Mouse (Mus musculus): ENCODE data around the gene Hist1h4h. TPM values are rescaled to one million over a fixed set of nuclear protein-coding genes. Genes with fewer than 3 reads are reported as not detected.

The Hist1h4h gene
- polyA plus RNA-seq, 1 experiment from 2014 or later = 6.2 TPM

Other genes with a start within 250 kb of the Hist1h4h start
- gene Zfp322a, start 161.8 kb upstream of the Hist1h4h start, polyA plus RNA-seq (2017; shearing (Covaris generic)) = 10.4 TPM
- gene Abt1, start 107.2 kb upstream of the Hist1h4h start, polyA plus RNA-seq (2017; shearing (Covaris generic)) = 18.0 TPM
- not detected for gene Btn1a1, start 65.1 kb upstream of the Hist1h4h start, polyA plus RNA-seq (2017; shearing (Covaris generic))
- not detected for gene Btn2a2, start 42.2 kb upstream of the Hist1h4h start, polyA plus RNA-seq (2017; shearing (Covaris generic))
- gene Hist1h2af, start 2.9 kb downstream of the Hist1h4h start, polyA plus RNA-seq (2017; shearing (Covaris generic)) = not detected
- gene Hist1h3g, start 4.4 kb downstream of the Hist1h4h start, polyA plus RNA-seq (2017; shearing (Covaris generic)) = not detected
- 0.42 TPM for gene Hist1h2bh, start 12.3 kb downstream of the Hist1h4h start, polyA plus RNA-seq (2017; shearing (Covaris generic))
- gene Hist1h3f, start 13.0 kb downstream of the Hist1h4h start, polyA plus RNA-seq (2017; shearing (Covaris generic)) = 1.5 TPM
- gene Hist1h4f, start 20.6 kb downstream of the Hist1h4h start, polyA plus RNA-seq (2017; shearing (Covaris generic)) = not detected
- 0.37 TPM for gene Hist1h1d, start 22.2 kb downstream of the Hist1h4h start, polyA plus RNA-seq (2017; shearing (Covaris generic))
- gene Hist1h3e, start 31.3 kb downstream of the Hist1h4h start, polyA plus RNA-seq (2017; shearing (Covaris generic)) = 5.2 TPM
- gene Hist1h2ae, start 40.2 kb downstream of the Hist1h4h start, polyA plus RNA-seq (2017; shearing (Covaris generic)) = 1.9 TPM
- 1.2 TPM for gene Hist1h2bg, start 40.3 kb downstream of the Hist1h4h start, polyA plus RNA-seq (2017; shearing (Covaris generic))
- not detected for gene Hist1h2bf, start 43.1 kb downstream of the Hist1h4h start, polyA plus RNA-seq (2017; shearing (Covaris generic))
- gene Hist1h2ad, start 43.3 kb downstream of the Hist1h4h start, polyA plus RNA-seq (2017; shearing (Covaris generic)) = not detected
- 0.40 TPM for gene Hist1h3d, start 44.7 kb downstream of the Hist1h4h start, polyA plus RNA-seq (2017; shearing (Covaris generic))
- 19.6 TPM for gene Hist1h4d, start 50.5 kb downstream of the Hist1h4h start, polyA plus RNA-seq (2017; shearing (Covaris generic))
- 1.4 TPM for gene Hist1h2be, start 90.1 kb downstream of the Hist1h4h start, polyA plus RNA-seq (2017; shearing (Covaris generic))
- gene Hist1h1e, start 91.5 kb downstream of the Hist1h4h start, polyA plus RNA-seq (2017; shearing (Covaris generic)) = 7.9 TPM
- 2.4 TPM for gene Hist1h2ac, start 152.9 kb downstream of the Hist1h4h start, polyA plus RNA-seq (2017; shearing (Covaris generic))
- 9.8 TPM for gene Hist1h2bc, start 153.1 kb downstream of the Hist1h4h start, polyA plus RNA-seq (2017; shearing (Covaris generic))
- not detected for gene Hist1h1t, start 164.8 kb downstream of the Hist1h4h start, polyA plus RNA-seq (2017; shearing (Covaris generic))
- 9.2 TPM for gene Hist1h4c, start 167.4 kb downstream of the Hist1h4h start, polyA plus RNA-seq (2017; shearing (Covaris generic))
- gene Hfe, start 179.8 kb downstream of the Hist1h4h start, polyA plus RNA-seq (2017; shearing (Covaris generic)) = not detected
- gene Hist1h1c, start 207.8 kb downstream of the Hist1h4h start, polyA plus RNA-seq (2017; shearing (Covaris generic)) = 41.7 TPM
- gene Hist1h3c, start 214.6 kb downstream of the Hist1h4h start, polyA plus RNA-seq (2017; shearing (Covaris generic)) = not detected
- gene Hist1h2bb, start 215.7 kb downstream of the Hist1h4h start, polyA plus RNA-seq (2017; shearing (Covaris generic)) = not detected
- gene Hist1h2ab, start 220.1 kb downstream of the Hist1h4h start, polyA plus RNA-seq (2017; shearing (Covaris generic)) = 1.9 TPM
- gene Hist1h3b, start 221.2 kb downstream of the Hist1h4h start, polyA plus RNA-seq (2017; shearing (Covaris generic)) = not detected
- 7.2 TPM for gene Hist1h4b, start 226.0 kb downstream of the Hist1h4h start, polyA plus RNA-seq (2017; shearing (Covaris generic))
- 1.1 TPM for gene Hist1h4a, start 230.2 kb downstream of the Hist1h4h start, polyA plus RNA-seq (2017; shearing (Covaris generic))
- 5.4 TPM for gene Hist1h3a, start 231.3 kb downstream of the Hist1h4h start, polyA plus RNA-seq (2017; shearing (Covaris generic))
- gene Hist1h1a, start 232.6 kb downstream of the Hist1h4h start, polyA plus RNA-seq (2017; shearing (Covaris generic)) = not detected
- gene Trim38, start 238.9 kb downstream of the Hist1h4h start, polyA plus RNA-seq (2017; shearing (Covaris generic)) = not detected

Data from naive thymus-derived CD4-positive, alpha-beta T cell, adult 5 months (primary cell).